Mouse (Mus musculus) layer of hippocampus, postnatal 25 days (tissue): ENCODE results near the gene Ccdc97. TPM values are rescaled to one million over a fixed set of nuclear protein-coding genes. Genes with fewer than 3 reads are reported as not detected.
"Not testable (repeated sequence)": the region's sequence is repeated elsewhere in the genome, so short reads cannot be mapped to it uniquely, and the experiment has no call there.

Experiments
- DNase-seq, 2 experiments: peaks; one replicate each; pipeline ENCODE4 v3.0.0; 2022; ENCODE audit warnings: mixed read lengths in 2 of 2, low spot score in 1 of 2; ENCODE audit errors: extremely low spot score in 1 of 2
- total RNA-seq, 2 experiments: library from RNA; stranded (reverse); gene quantifications; 2 replicates each; pipeline ENCODE4 v1.2.3; 2021

Gene Ccdc97
- total RNA-seq, 2 experiments from 2014 or later: 54.6 to 58.5 TPM

- DNase-seq: not testable (repeated sequence)
These were observed 2.9 kb upstream of the Ccdc97 start for GRCm38 (mm10) chr7:25721776-25722175.

- DNase-seq: no peak
These were observed 1.9 kb upstream of the Ccdc97 start for GRCm38 (mm10) chr7:25720760-25721159.

- peak; percentile 73 to 91 for DNase-seq
These were observed 1.1 kb upstream of the Ccdc97 start for GRCm38 (mm10) chr7:25719761-25720610.

GRCm38 (mm10) chr7:25717478-25717877 is 1.4 kb downstream of the Ccdc97 start:
- no peak for DNase-seq

- no peak for DNase-seq
These were observed 3.1 kb downstream of the Ccdc97 start for GRCm38 (mm10) chr7:25715731-25716271.

- no peak for DNase-seq
These were observed 4.3 kb downstream of the Ccdc97 start for GRCm38 (mm10) chr7:25714581-25714980.

GRCm38 (mm10) chr7:25712801-25713200 is 6.1 kb downstream of the Ccdc97 start:
- no peak for DNase-seq

GRCm38 (mm10) chr7:25711731-25712197 is 7.1 kb downstream of the Ccdc97 start:
- DNase-seq: no peak

- DNase-seq: no peak
These were observed 7.7 kb downstream of the Ccdc97 start for GRCm38 (mm10) chr7:25711165-25711564.

GRCm38 (mm10) chr7:25710519-25711130 is 8.3 kb downstream of the Ccdc97 start:
- DNase-seq: no peak

- DNase-seq: no peak
These were observed 8.9 kb downstream of the Ccdc97 start for GRCm38 (mm10) chr7:25709961-25710360.

- no peak for DNase-seq
These were observed 11.2 kb downstream of the Ccdc97 start for GRCm38 (mm10) chr7:25707581-25708292.

GRCm38 (mm10) chr7:25706578-25707170 is 12.2 kb downstream of the Ccdc97 start:
- no peak for DNase-seq

GRCm38 (mm10) chr7:25705801-25706251 is 13.1 kb downstream of the Ccdc97 start:
- no peak for DNase-seq

- no peak for DNase-seq
These were observed 14.0 kb downstream of the Ccdc97 start for GRCm38 (mm10) chr7:25704716-25705364.

- DNase-seq: no peak
These were observed 14.9 kb downstream of the Ccdc97 start for GRCm38 (mm10) chr7:25703793-25704494.

- DNase-seq: no peak
These were observed 16.5 kb downstream of the Ccdc97 start for GRCm38 (mm10) chr7:25702350-25702749.

GRCm38 (mm10) chr7:25700732-25701131 is 18.2 kb downstream of the Ccdc97 start:
- no peak for DNase-seq

GRCm38 (mm10) chr7:25699851-25700250 is 19.0 kb downstream of the Ccdc97 start:
- DNase-seq: no peak
